Mouse (Mus musculus): ENCODE measurements at regions not wholly inside any gene's neighbourhood (a gene's known extent, or its start where the extent isn't known, plus 50 kb on each side); places are given as distances from the start of the nearest gene placed in this dataset.

- DNase-seq (ENCODE audit: low spot score in 2 of 2): no peak
These were observed 55.4 kb downstream of the Pja1 start for GRCm38 (mm10) chrX:99415701-99416100.

GRCm38 (mm10) chrX:99410942-99411341, 60.1 kb downstream of the Pja1 start:
- no peak for DNase-seq (ENCODE audit: low spot score in 2 of 2)

GRCm38 (mm10) chrX:99409858-99410257, 61.2 kb downstream of the Pja1 start:
- DNase-seq (ENCODE audit: low spot score in 2 of 2): no peak

GRCm38 (mm10) chrX:99409331-99409730, 61.7 kb downstream of the Pja1 start:
- no peak for DNase-seq (ENCODE audit: low spot score in 2 of 2)

GRCm38 (mm10) chrX:99408804-99409203, 62.3 kb downstream of the Pja1 start:
- no peak for DNase-seq (ENCODE audit: low spot score in 2 of 2)

- no peak for DNase-seq (ENCODE audit: low spot score in 2 of 2)
These were observed 65.2 kb downstream of the Pja1 start for GRCm38 (mm10) chrX:99405843-99406242.

GRCm38 (mm10) chrX:99403521-99404149, 67.4 kb downstream of the Pja1 start:
- no peak for DNase-seq (ENCODE audit: low spot score in 2 of 2)

- peak; percentile 14 to 15 for DNase-seq (ENCODE audit: low spot score in 2 of 2)
These were observed 68.1 kb downstream of the Pja1 start for GRCm38 (mm10) chrX:99402841-99403520.

GRCm38 (mm10) chrX:99397344-99397743, 73.7 kb downstream of the Pja1 start:
- no peak for DNase-seq (ENCODE audit: low spot score in 2 of 2)

- no peak for DNase-seq (ENCODE audit: low spot score in 2 of 2)
These were observed 74.9 kb downstream of the Pja1 start for GRCm38 (mm10) chrX:99396180-99396579.

- no peak for DNase-seq (ENCODE audit: low spot score in 2 of 2)
These were observed 76.0 kb downstream of the Pja1 start for GRCm38 (mm10) chrX:99395067-99395466.

GRCm38 (mm10) chrX:99391628-99392027, 79.4 kb downstream of the Pja1 start:
- no peak for DNase-seq (ENCODE audit: low spot score in 2 of 2)

GRCm38 (mm10) chrX:99390462-99390838, 80.6 kb downstream of the Pja1 start:
- no peak for DNase-seq (ENCODE audit: low spot score in 2 of 2)

- no peak for DNase-seq (ENCODE audit: low spot score in 2 of 2)
These were observed 81.2 kb downstream of the Pja1 start for GRCm38 (mm10) chrX:99389778-99390461.

GRCm38 (mm10) chrX:99370711-99371110, 100.4 kb downstream of the Pja1 start:
- DNase-seq (ENCODE audit: low spot score in 2 of 2): no peak

- DNase-seq (ENCODE audit: low spot score in 2 of 2): no peak
These were observed 101.7 kb downstream of the Pja1 start for GRCm38 (mm10) chrX:99369258-99369900.

GRCm38 (mm10) chrX:99364072-99364471, 107.0 kb downstream of the Pja1 start:
- DNase-seq (ENCODE audit: low spot score in 2 of 2): peak in 1 of 2 experiments; percentile 21

GRCm38 (mm10) chrX:99360095-99360890, 110.8 kb downstream of the Pja1 start:
- peak; percentile 4 to 29 for DNase-seq (ENCODE audit: low spot score in 2 of 2)

- no peak for DNase-seq (ENCODE audit: low spot score in 2 of 2)
These were observed 112.3 kb downstream of the Pja1 start for GRCm38 (mm10) chrX:99358784-99359183.

- no peak for DNase-seq (ENCODE audit: low spot score in 2 of 2)
These were observed 112.9 kb downstream of the Pja1 start for GRCm38 (mm10) chrX:99358051-99358617.

- DNase-seq (ENCODE audit: low spot score in 2 of 2): no peak
These were observed 115.9 kb downstream of the Pja1 start for GRCm38 (mm10) chrX:99355128-99355527.

Measured in left cerebral cortex, adult 18-20 months (tissue).